Mouse (Mus musculus) brown adipose tissue, adult 24 weeks (tissue): ENCODE measurements around the gene Ccdc173. TPM values are rescaled to one million over a fixed set of nuclear protein-coding genes. Genes with fewer than 3 reads are reported as not detected.
"Not testable (repeated sequence)": the region's sequence is repeated elsewhere in the genome, so short reads cannot be mapped to it uniquely, and the experiment has no call there.

Experiments
- H3K27ac ChIP-seq: fragments of 200-500 bp; replicated peaks from 2 replicates; pipeline ENCODE4 v1.5.1; 2012; ENCODE audit warnings: low read depth, mild to moderate bottlenecking, low read length
- H3K4me1 ChIP-seq: fragments of 200-500 bp; 2 replicates; pipeline ENCODE4 v1.6.1; 2012; ENCODE audit warnings: low read length, mixed read lengths; ENCODE audit not compliant: control insufficient read depth, insufficient read depth, insufficient read length
- H3K4me3 ChIP-seq: fragments of 200-500 bp; 2 replicates; pipeline ENCODE4 v1.5.1; 2012; ENCODE audit warnings: low read depth, mild to moderate bottlenecking, low read length, moderate library complexity; ENCODE audit not compliant: insufficient read depth
- polyA plus RNA-seq: library from polyadenylated mRNA; stranded (reverse); fragments of >200 nt; gene quantifications from 2 replicates; pipeline ENCODE4 v1.2.4, GENCODE M21; 2012; ENCODE audit not compliant: missing spikeins, insufficient read depth, insufficient read length

Ccdc173 gene
- polyA plus RNA-seq, 1 experiment = 1.9 TPM

DNA sequence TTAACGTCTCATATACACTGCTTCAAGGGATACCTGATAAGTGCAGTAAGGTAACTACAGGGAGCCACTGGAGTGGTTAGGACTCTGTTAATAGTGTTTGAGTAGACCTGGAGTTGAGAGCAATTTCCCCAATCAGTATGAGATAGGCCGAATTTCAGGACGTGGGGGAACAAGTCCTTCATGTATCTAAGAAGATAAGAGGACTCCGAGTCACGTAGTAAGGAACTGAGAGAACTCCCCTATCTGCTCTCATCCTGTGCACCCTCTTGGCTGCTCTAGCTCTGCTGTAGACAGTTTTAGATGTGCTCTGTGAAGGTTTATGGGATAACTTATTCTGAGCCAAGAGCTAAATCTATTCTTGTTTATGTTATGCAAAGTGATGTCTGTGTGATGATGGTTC, 27.2 kb upstream of the Ccdc173 start:
- Histone ChIP-seq H3K4me3 (no peak overlapping the region), H3K4me1 (no peaks in the 10 kb centered on the region), H3K27ac (no peak overlapping the region)

DNA sequence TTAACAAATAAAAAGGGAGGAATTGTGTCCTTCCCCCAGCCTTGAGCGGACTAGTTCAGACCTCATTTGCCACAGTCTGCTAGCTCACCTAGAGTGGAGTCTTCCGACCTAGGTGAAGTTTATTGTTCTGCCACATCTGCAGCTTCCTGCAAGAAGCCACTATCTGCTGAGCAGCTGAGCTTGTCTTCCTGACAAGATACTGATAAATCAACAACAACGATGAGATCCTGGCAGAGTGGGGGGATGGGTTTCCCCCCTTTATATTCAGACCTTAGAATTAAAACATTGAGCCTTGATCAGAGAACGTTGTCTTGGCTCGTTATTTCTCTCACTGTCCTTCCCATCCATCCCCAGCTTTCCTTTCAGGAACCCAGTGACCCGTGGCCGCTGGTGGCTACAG, 22.0 kb upstream of the Ccdc173 start:
- H3K4me1 ChIP-seq, H3K27ac ChIP-seq, H3K4me3 ChIP-seq: not testable (repeated sequence)

DNA sequence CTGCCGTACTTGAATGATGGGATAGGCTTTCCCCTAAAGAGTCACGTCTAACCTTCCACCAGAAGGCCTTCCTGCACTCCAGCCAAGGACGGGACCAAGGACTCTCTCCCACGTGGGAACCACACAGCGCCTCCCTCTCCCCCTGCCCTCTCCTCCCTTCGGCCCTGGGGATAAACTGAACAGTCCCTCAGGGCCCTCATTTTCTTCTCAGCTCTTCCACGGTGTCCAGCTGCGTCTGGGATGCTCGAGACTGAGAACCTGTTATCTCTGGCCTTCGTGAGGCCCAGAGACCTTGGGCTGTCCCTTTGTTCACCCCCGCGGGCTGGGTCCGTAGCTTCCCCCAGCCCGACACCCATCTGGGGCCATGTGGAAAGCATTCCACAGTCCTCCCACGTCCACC, 20.8 kb upstream of the Ccdc173 start:
- H3K4me1 ChIP-seq = no peaks in the 10 kb centered on the region
- no peak overlapping the region for H3K27ac ChIP-seq
- H3K4me3 ChIP-seq = no peak overlapping the region

DNA sequence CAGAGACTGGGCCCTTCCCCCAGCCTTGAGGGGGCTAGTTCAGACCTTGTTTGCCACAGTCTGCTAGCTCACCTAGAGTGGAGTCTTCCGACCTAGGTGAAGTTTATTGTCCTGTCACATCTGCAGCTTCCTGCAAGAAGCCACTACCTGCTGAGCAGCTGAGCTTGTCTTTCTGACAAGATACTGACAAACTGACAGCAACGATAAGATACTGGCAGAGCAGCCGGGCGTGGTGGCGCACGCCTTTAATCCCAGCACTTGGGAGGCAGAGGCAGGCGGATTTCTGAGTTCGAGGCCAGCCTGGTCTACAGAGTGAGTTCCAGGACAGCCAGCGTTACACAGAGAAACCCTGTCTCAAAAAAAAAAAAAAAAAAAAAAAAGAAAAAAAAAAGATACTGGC, 15.3 kb upstream of the Ccdc173 start:
- not testable (repeated sequence) for H3K27ac ChIP-seq, H3K4me1 ChIP-seq, H3K4me3 ChIP-seq

DNA sequence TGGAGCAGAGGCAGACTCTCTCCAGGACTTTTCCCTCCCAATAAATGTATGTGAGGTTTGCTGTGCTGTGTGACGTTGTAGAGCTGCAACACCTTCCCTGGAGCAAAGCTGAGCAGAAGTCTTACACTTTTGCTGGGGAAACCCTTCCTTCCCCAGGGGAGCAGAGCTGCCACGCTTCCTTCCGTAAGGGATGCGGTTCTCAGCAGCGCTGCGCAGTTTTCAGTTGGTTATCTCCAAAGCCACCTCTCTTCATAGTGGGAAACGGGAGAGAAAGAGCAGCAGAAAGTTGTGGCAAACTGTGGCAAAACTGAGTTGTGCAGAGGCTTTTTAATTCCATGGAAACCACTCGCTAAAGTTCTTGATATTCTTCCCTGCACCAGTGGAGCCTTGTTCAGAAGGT, 14.4 kb upstream of the Ccdc173 start:
- H3K4me3 ChIP-seq = no peak overlapping the region
- H3K27ac ChIP-seq = no peak overlapping the region
- H3K4me1 ChIP-seq = no peaks in the 10 kb centered on the region

DNA sequence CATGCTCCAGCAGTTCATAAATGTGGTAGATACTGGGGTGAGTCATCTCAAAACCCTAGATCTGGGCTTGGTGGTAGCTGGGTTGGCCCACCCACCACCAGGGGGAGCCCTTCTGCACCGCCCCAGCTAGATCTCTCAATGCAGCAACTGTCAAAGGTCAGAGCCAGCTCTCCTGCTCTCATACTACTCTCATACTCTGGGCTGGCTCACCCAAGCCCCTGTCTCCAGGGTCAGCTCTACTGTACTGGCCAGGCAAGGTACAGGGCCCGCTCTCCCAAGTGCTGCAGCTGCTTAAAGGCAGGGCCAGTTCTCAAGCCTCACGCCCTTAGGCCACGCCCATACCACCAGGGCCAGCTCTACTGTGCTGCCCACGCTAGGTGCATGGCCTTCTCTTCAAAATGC, 13.5 kb upstream of the Ccdc173 start:
- Histone ChIP-seq H3K27ac (no peak overlapping the region), H3K4me3 (peak overlapping the region; percentile 57), H3K4me1 (no peaks in the 10 kb centered on the region)

DNA sequence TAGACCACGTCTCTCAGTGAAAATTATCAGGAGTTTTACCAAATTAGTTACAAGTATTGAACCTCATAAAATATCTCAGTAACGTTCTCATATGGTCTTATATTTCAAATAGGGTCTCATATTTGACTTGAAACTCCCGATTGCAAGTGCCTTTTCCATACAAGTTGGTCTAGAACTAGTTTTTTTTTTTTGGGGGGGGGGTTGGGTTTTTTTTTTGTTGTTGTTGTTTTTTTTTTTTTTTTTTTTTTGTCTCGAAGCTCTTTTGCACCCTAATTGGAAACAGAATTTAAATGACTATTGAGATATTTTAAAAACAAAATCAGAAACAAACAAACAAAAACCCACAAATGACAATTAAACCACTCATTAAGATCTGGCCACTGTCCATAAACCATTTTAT, 1.3 kb upstream of the Ccdc173 start:
- Histone ChIP-seq H3K27ac (no peak overlapping the region), H3K4me1 (no peaks in the 10 kb centered on the region), H3K4me3 (no peak overlapping the region)

DNA sequence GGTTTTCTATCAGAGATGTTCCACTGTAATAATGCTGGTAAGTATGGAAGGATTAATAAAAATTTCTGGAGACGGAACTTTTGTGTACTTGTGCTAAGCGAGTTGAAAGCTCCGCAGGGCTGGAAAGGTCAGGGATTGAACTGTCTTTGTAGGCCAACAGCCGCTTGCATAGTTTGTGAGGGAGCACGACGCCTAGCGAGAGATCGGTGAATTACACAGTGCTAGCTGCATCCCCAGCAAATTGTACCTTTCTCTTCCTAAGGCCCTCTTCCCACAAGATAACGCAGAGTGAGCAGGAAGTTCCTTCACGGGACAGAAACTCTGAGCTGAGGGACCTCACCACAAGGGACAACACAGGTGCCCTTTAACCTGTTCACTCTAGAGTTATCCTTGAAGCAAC, 910 bp upstream of the Ccdc173 start:
- Histone ChIP-seq H3K4me1 (no peaks in the 10 kb centered on the region), H3K27ac (peak overlapping the region; percentile 44), H3K4me3 (peak overlapping the region; percentile 84)

DNA sequence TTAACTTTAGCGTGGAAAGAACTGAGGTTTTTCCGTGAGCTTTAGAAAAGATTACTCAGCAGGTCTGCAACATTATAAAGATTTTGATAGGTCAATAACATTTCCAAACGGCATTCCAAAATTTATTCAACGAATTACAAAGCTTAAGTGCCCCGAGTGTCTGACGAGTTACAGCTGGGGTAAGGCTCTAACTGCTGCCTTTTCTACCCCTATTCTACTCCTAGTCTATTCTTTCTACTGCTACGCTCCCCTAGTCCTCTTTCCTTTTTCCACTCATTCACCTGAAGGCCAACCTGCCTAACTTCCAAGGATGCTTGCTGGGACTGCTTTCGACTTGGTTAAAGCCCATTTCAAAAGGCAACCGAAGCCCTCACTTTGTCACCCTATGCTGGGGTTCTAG, 401 bp downstream of the Ccdc173 start:
- H3K4me3 ChIP-seq = peak overlapping the region; percentile 72
- no peaks in the 10 kb centered on the region for H3K4me1 ChIP-seq

DNA sequence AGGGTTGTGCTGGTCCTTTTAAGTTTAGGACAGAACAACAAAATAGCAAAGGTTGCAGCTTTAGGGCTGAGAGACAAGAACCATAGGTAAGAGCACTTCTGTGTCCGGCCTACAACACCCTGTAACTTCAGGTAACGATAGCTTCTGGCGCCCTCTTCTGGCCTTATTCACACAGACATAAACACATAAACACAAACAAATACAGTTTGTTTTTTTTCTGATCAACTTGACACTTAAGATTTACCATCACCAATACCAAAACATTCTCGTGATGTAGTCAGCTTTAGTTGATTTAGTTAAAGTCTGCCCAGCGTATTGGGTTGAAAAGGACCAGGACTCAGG, 10.6 kb downstream of the Ccdc173 start:
- H3K4me1 ChIP-seq = no peaks in the 10 kb centered on the region
- no peak overlapping the region for H3K4me3 ChIP-seq
- no peak overlapping the region for H3K27ac ChIP-seq

More for the DNA sequence above, 401 bp downstream of the Ccdc173 start:
- no peak overlapping the region for H3K27ac ChIP-seq

DNA sequence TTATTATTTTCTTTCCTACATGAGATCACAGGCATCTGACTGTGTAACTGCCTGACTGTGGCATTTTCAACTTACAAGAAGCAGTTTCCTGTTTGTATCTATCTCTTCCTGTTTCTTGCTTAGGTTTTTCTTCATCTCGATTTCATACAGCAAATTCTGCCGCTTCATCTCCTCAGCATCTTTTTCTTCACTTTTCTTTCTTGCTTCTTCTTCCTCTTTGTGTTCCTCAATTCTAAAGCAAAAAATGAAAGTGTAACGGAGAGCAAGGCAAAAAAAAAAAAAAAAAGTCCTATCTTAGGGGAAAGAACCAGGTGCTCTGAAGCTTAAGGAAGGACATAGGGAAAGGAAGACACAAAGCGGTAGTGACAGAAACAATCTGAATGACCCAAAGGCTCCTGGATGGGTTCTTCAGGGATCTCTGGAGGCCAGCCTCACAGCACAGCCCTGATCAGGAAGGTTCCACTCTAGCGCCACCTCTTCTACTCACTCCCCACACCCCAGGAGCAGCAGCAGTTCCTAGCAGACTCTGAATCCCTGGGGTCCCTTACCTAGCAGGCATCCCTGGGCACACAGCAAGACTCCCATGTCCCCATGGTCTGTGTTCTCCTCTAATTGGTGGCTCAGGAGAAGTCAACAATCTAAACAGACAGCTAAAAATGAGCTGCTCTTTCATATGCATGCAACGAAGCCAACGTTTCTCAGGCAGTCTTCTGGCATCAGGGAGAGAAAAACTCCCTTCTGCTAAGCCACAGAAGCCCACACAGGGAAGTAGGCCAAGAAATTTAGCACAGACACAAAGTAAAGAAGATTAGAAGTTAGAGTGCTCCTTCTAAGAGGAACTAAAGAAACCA, 11.2 kb downstream of the Ccdc173 start:
- no peak overlapping the region for H3K4me3 ChIP-seq
- H3K27ac ChIP-seq = no peak overlapping the region
- H3K4me1 ChIP-seq = no peaks in the 10 kb centered on the region

DNA sequence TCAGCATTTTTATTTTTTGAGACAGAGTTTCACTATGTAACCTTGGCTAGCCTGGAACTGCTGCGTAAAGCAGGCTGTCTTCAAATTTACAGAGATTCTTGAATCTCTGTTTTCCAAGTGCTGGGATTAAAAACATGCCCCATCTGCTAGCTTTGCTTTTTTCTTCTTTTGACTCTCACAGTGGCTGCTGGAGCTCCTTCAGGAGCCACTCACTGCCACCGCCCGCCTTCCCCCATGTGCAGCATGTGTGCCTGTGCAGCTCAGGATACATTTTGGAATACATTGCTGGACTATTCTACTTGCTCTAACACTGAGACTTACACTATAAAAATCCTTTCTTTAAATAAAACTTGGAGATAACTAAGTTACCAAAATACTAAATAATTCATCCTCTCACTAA, 16.0 kb downstream of the Ccdc173 start:
- no peak overlapping the region for H3K27ac ChIP-seq
- H3K4me1 ChIP-seq = no peaks in the 10 kb centered on the region
- H3K4me3 ChIP-seq = no peak overlapping the region

DNA sequence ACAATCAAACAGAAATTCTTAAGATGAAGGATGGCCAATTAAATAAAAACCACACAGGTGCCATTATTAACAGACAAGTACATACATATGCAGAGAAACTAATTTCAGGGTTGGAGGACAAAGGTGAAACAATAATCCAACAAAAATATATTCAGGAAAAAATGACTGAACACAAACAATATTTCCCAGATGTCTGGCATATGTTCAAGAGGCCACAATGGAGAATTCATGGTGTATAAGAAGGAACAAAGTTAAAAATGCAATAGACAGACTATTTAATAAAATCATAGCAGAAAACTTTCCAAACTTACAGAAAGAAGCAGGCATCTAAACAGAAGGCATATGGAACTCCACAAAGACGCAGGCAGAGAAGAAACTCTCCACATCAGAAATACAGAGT, 24.7 kb downstream of the Ccdc173 start:
- H3K27ac ChIP-seq = no peak overlapping the region
- no peak overlapping the region for H3K4me3 ChIP-seq
- H3K4me1 ChIP-seq = no peaks in the 10 kb centered on the region

DNA sequence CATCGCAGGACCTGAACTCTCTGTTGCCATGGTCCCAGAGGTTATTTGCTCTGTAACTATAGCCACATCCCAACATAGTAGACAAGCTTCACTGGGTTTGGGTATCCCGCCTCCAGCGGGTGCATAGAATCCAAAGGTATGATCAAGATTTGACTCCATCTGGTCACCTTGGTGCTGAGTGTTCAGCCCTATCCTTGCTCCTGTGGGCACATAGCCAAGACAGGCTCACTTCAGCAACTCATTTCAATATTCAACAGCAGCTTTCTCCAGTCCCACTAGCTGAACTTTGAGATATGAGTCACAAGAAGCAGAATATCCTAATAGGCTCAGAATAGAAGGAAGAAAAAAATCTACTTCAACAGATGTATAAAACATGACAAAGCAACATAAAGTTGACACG, 26.0 kb downstream of the Ccdc173 start:
- no peaks in the 10 kb centered on the region for H3K4me1 ChIP-seq
- no peak overlapping the region for H3K4me3 ChIP-seq
- no peak overlapping the region for H3K27ac ChIP-seq

DNA sequence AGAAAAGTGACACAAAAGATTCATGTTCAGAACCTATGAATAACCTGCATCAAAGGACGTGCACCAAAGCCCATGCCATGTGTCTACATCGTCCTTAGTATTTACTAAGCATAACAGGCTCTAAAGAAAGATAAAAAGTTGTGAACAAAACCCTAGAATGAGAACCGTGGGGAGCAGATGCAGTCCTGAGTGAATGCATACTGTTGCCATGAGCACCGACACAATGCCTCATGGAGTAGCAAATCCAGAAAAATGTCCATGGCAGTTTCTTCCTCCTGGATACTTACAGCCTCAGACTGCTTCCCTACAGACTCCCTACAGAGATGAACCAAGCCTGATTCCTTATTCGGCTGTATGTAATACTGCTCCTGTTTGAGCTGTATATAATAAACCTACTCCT, 28.4 kb downstream of the Ccdc173 start:
- no peaks in the 10 kb centered on the region for H3K4me1 ChIP-seq
- H3K4me3 ChIP-seq = no peak overlapping the region
- H3K27ac ChIP-seq = no peak overlapping the region

DNA sequence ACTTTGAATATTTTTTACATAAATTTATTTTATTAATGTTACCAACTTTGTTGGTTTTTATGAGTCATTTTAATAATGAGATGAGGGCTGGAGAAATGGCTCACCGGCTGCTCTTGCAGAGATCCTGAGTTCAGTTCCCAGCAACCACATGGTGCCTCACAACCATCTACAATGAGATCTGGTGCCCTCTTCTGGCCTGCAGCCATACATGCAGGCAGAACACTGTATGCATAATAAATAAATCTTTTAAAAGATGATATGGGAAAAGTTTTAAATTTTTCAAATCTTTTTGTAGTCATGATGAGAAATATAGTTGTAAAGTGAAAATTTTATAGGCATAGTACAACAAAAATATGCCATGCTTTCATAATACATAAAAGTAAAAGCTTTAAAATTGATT, 44.3 kb downstream of the Ccdc173 start:
- Histone ChIP-seq H3K4me3 (no peak overlapping the region), H3K27ac (no peak overlapping the region), H3K4me1 (no peaks in the 10 kb centered on the region)
